Mouse (Mus musculus): ENCODE measurements around the gene Apln. TPM values are rescaled to one million over a fixed set of nuclear protein-coding genes. Genes with fewer than 3 reads are reported as not detected.

Apln gene
- polyA plus RNA-seq, 1 experiment from 2014 or later, result 5.6 TPM

GRCm38 (mm10) chrX:48053743-48054142 lies 19.1 kb upstream of the Apln start:
- Histone ChIP-seq H3K9me3 (no peaks in the 10 kb centered on the region), H3K4me3 (peak overlapping the region; percentile 46), H3K9ac (no peak overlapping the region), H3K27ac (replicated peaks) (no peak overlapping the region), H3K4me2 (peak overlapping the region; percentile 69), H3K27me3 (replicated peaks) (peaks cover 18% of the 10 kb centered on the region), H3K36me3 (no peaks in the 10 kb centered on the region), H3K4me1 (0 out of 2 replicates have a peak, but pooled peaks cover 4% of the 10 kb centered on the region)
- no peak for ATAC-seq (ENCODE audit: extremely low read depth, insufficient number of reproducible peaks, low FRiP score, low TSS enrichment)
- WGBS, result 38% methylated on average over 3 of the region's 3 CpGs

- no peak for ATAC-seq (ENCODE audit: extremely low read depth, insufficient number of reproducible peaks, low FRiP score, low TSS enrichment)
- Histone ChIP-seq H3K36me3 (no peaks in the 10 kb centered on the region), H3K9ac (no peak overlapping the region), H3K9me3 (no peaks in the 10 kb centered on the region), H3K27me3 (replicated peaks) (peaks cover 33% of the 10 kb centered on the region), H3K4me2 (no peak overlapping the region), H3K4me3 (no peak overlapping the region), H3K4me1 (no peaks in the 10 kb centered on the region), H3K27ac (replicated peaks) (no peak overlapping the region)
- WGBS, result 62% methylated on average over 2 of the region's 2 CpGs
These were observed 11.7 kb upstream of the Apln start for GRCm38 (mm10) chrX:48046315-48046714.

GRCm38 (mm10) chrX:48044261-48044660 lies 9.6 kb upstream of the Apln start:
- H3K27ac ChIP-seq (replicated peaks), result no peak overlapping the region
- 57% methylated on average over 1 of the region's 1 CpGs for WGBS
- H3K9ac ChIP-seq, result no peak overlapping the region
- no peak for ATAC-seq (ENCODE audit: extremely low read depth, insufficient number of reproducible peaks, low FRiP score, low TSS enrichment)
- H3K4me2 ChIP-seq, result no peak overlapping the region
- peaks cover 35% of the 10 kb centered on the region for H3K27me3 ChIP-seq (replicated peaks)
- no peak overlapping the region for H3K4me3 ChIP-seq
- H3K4me1 ChIP-seq, result no peaks in the 10 kb centered on the region
- H3K36me3 ChIP-seq, result no peaks in the 10 kb centered on the region
- H3K9me3 ChIP-seq, result no peaks in the 10 kb centered on the region

- H3K4me3 ChIP-seq, result no peak overlapping the region
- H3K36me3 ChIP-seq, result no peaks in the 10 kb centered on the region
- no peak for ATAC-seq (ENCODE audit: extremely low read depth, insufficient number of reproducible peaks, low FRiP score, low TSS enrichment)
- no peak overlapping the region for H3K4me2 ChIP-seq
- H3K9me3 ChIP-seq, result no peaks in the 10 kb centered on the region
- no peak overlapping the region for H3K9ac ChIP-seq
- WGBS, result 55% methylated on average over 4 of the region's 4 CpGs
- no peaks in the 10 kb centered on the region for H3K4me1 ChIP-seq
- H3K27ac ChIP-seq (replicated peaks), result no peak overlapping the region
- peaks cover 40% of the 10 kb centered on the region for H3K27me3 ChIP-seq (replicated peaks)
These were observed 8.1 kb upstream of the Apln start for GRCm38 (mm10) chrX:48042748-48043147.

GRCm38 (mm10) chrX:48040379-48040778 lies 5.7 kb upstream of the Apln start:
- Histone ChIP-seq H3K4me2 (no peak overlapping the region), H3K4me3 (no peak overlapping the region), H3K9me3 (no peaks in the 10 kb centered on the region), H3K9ac (no peak overlapping the region), H3K4me1 (no peaks in the 10 kb centered on the region), H3K27me3 (replicated peaks) (peaks cover 57% of the 10 kb centered on the region), H3K27ac (replicated peaks) (no peak overlapping the region), H3K36me3 (no peaks in the 10 kb centered on the region)
- no peak for ATAC-seq (ENCODE audit: extremely low read depth, insufficient number of reproducible peaks, low FRiP score, low TSS enrichment)
- 73% methylated on average over 3 of the region's 3 CpGs for WGBS

GRCm38 (mm10) chrX:48033766-48034143 lies 898 bp downstream of the Apln start:
- ATAC-seq (ENCODE audit: extremely low read depth, insufficient number of reproducible peaks, low FRiP score, low TSS enrichment), result no peak
- Histone ChIP-seq H3K9ac (peak overlapping the region; percentile 76), H3K27me3 (replicated peaks) (peaks cover 72% of the 10 kb centered on the region), H3K4me3 (peak overlapping the region; percentile 57), H3K27ac (replicated peaks) (no peak overlapping the region), H3K9me3 (no peaks in the 10 kb centered on the region), H3K4me2 (peak overlapping the region; percentile 81), H3K36me3 (no peaks in the 10 kb centered on the region), H3K4me1 (peaks cover 5% of the 10 kb centered on the region; the same call in 1 of the 2 replicates)
- 13% methylated on average over 11 of the region's 11 CpGs for WGBS

GRCm38 (mm10) chrX:48033024-48033423 lies 1.6 kb downstream of the Apln start:
- peak overlapping the region; percentile 81 for H3K4me2 ChIP-seq
- no peaks in the 10 kb centered on the region for H3K9me3 ChIP-seq
- no peak for ATAC-seq (ENCODE audit: extremely low read depth, insufficient number of reproducible peaks, low FRiP score, low TSS enrichment)
- peaks cover 70% of the 10 kb centered on the region for H3K27me3 ChIP-seq (replicated peaks)
- H3K4me3 ChIP-seq, result peak overlapping the region; percentile 57
- H3K36me3 ChIP-seq, result no peaks in the 10 kb centered on the region
- no peak overlapping the region for H3K9ac ChIP-seq
- H3K27ac ChIP-seq (replicated peaks), result no peak overlapping the region
- H3K4me1 ChIP-seq, result peaks cover 5% of the 10 kb centered on the region; the same call in 1 of the 2 replicates
- 57% methylated on average over 3 of the region's 3 CpGs for WGBS

- 50% methylated on average over 5 of the region's 5 CpGs for WGBS
- Histone ChIP-seq H3K36me3 (no peaks in the 10 kb centered on the region), H3K27me3 (replicated peaks) (peaks cover 72% of the 10 kb centered on the region), H3K9me3 (no peaks in the 10 kb centered on the region), H3K4me2 (no peak overlapping the region), H3K27ac (replicated peaks) (no peak overlapping the region), H3K4me1 (peaks cover 5% of the 10 kb centered on the region; the same call in 1 of the 2 replicates), H3K9ac (no peak overlapping the region), H3K4me3 (no peak overlapping the region)
- ATAC-seq (ENCODE audit: extremely low read depth, insufficient number of reproducible peaks, low FRiP score, low TSS enrichment), result no peak
These were observed 2.8 kb downstream of the Apln start for GRCm38 (mm10) chrX:48031866-48032265.

- Histone ChIP-seq H3K9ac (no peak overlapping the region), H3K9me3 (no peaks in the 10 kb centered on the region), H3K27me3 (replicated peaks) (peaks cover 72% of the 10 kb centered on the region), H3K36me3 (no peaks in the 10 kb centered on the region), H3K4me1 (peaks cover 5% of the 10 kb centered on the region; the same call in 1 of the 2 replicates), H3K4me3 (no peak overlapping the region), H3K27ac (replicated peaks) (no peak overlapping the region), H3K4me2 (no peak overlapping the region)
- ATAC-seq (ENCODE audit: extremely low read depth, insufficient number of reproducible peaks, low FRiP score, low TSS enrichment), result no peak
- 74% methylated on average over 3 of the region's 3 CpGs for WGBS
These were observed 4.1 kb downstream of the Apln start for GRCm38 (mm10) chrX:48030593-48030992.

- Histone ChIP-seq H3K36me3 (no peaks in the 10 kb centered on the region), H3K4me3 (no peak overlapping the region), H3K4me1 (no peaks in the 10 kb centered on the region), H3K4me2 (no peak overlapping the region), H3K9me3 (no peaks in the 10 kb centered on the region), H3K27me3 (replicated peaks) (peaks cover 62% of the 10 kb centered on the region), H3K27ac (replicated peaks) (no peak overlapping the region), H3K9ac (no peak overlapping the region)
- 33% methylated on average over 1 of the region's 1 CpGs for WGBS
- ATAC-seq (ENCODE audit: extremely low read depth, insufficient number of reproducible peaks, low FRiP score, low TSS enrichment), result no peak
These were observed 11.8 kb downstream of the Apln start for GRCm38 (mm10) chrX:48022811-48023210.

GRCm38 (mm10) chrX:48019940-48020339 lies 14.7 kb downstream of the Apln start:
- ATAC-seq (ENCODE audit: extremely low read depth, insufficient number of reproducible peaks, low FRiP score, low TSS enrichment), result no peak
- Histone ChIP-seq H3K27me3 (replicated peaks) (peaks cover 48% of the 10 kb centered on the region), H3K9ac (no peak overlapping the region), H3K27ac (replicated peaks) (no peak overlapping the region), H3K36me3 (no peaks in the 10 kb centered on the region), H3K9me3 (no peaks in the 10 kb centered on the region), H3K4me1 (no peaks in the 10 kb centered on the region), H3K4me3 (no peak overlapping the region), H3K4me2 (peak overlapping the region; percentile 39; the same call in 1 of the 2 replicates)
- 10% methylated on average over 5 of the region's 5 CpGs for WGBS

GRCm38 (mm10) chrX:48019359-48019758 lies 15.3 kb downstream of the Apln start:
- Histone ChIP-seq H3K27me3 (replicated peaks) (peaks cover 48% of the 10 kb centered on the region), H3K4me3 (no peak overlapping the region), H3K36me3 (no peaks in the 10 kb centered on the region), H3K4me2 (peak overlapping the region; percentile 39; the same call in 1 of the 2 replicates), H3K9ac (no peak overlapping the region), H3K4me1 (no peaks in the 10 kb centered on the region), H3K27ac (replicated peaks) (no peak overlapping the region), H3K9me3 (no peaks in the 10 kb centered on the region)
- 38% methylated on average over 13 of the region's 15 CpGs for WGBS
- ATAC-seq (ENCODE audit: extremely low read depth, insufficient number of reproducible peaks, low FRiP score, low TSS enrichment), result no peak
